Mouse (Mus musculus): ENCODE data around the gene Mob3a.

Gene Mob3a

GRCm38 (mm10) chr10:80701721-80702535, at the start of gene Mob3a, which contains the start of gene Izumo4:
Gene Mob3a, minus strand, starts transcription at chr10:80701977.
Gene Izumo4, plus strand, starts transcription at chr10:80702184.
- DNase-seq: peak; percentile 98

- DNase-seq: peak; percentile 44
Measured at GRCm38 (mm10) chr10:80751188-80751832, 49.5 kb upstream of the Mob3a start.

GRCm38 (mm10) chr10:80748609-80749008, 46.8 kb upstream of the Mob3a start:
- DNase-seq: peak; percentile 68

- DNase-seq: peak; percentile 87
Measured at GRCm38 (mm10) chr10:80747410-80747809, 45.6 kb upstream of the Mob3a start.

GRCm38 (mm10) chr10:80744262-80744661, 42.5 kb upstream of the Mob3a start:
- peak; percentile 30 for DNase-seq

- DNase-seq: peak; percentile 98
Measured at GRCm38 (mm10) chr10:80742180-80742978, 40.6 kb upstream of the Mob3a start, which contains the start of gene Ap3d1. Gene Ap3d1, minus strand, starts transcription at chr10:80742264.

GRCm38 (mm10) chr10:80741634-80742179, 39.9 kb upstream of the Mob3a start:
- no peak for DNase-seq

- DNase-seq: no peak
Measured at GRCm38 (mm10) chr10:80741146-80741545, 39.4 kb upstream of the Mob3a start.

- DNase-seq: no peak
Measured at GRCm38 (mm10) chr10:80738657-80739056, 36.9 kb upstream of the Mob3a start.

GRCm38 (mm10) chr10:80736731-80737130, 35.0 kb upstream of the Mob3a start:
- DNase-seq: no peak

- DNase-seq: no peak
Measured at GRCm38 (mm10) chr10:80732611-80733101, 30.9 kb upstream of the Mob3a start.

GRCm38 (mm10) chr10:80727369-80728127, 25.8 kb upstream of the Mob3a start:
- no peak for DNase-seq

- no peak for DNase-seq
Measured at GRCm38 (mm10) chr10:80717281-80717680, 15.5 kb upstream of the Mob3a start.

- DNase-seq: no peak
Measured at GRCm38 (mm10) chr10:80710834-80711233, 9.1 kb upstream of the Mob3a start.

GRCm38 (mm10) chr10:80705479-80705878, 3.7 kb upstream of the Mob3a start:
- no peak for DNase-seq

- no peak for DNase-seq
Measured at GRCm38 (mm10) chr10:80705033-80705432, 3.3 kb upstream of the Mob3a start.

- DNase-seq: no peak
Measured at GRCm38 (mm10) chr10:80704418-80704817, 2.6 kb upstream of the Mob3a start.

- DNase-seq: no peak
Measured at GRCm38 (mm10) chr10:80703643-80704042, 1.9 kb upstream of the Mob3a start.

- DNase-seq: peak; percentile 91
Measured at GRCm38 (mm10) chr10:80702536-80703390, 986 bp upstream of the Mob3a start.

GRCm38 (mm10) chr10:80700732-80701131, 1.0 kb downstream of the Mob3a start:
- DNase-seq: peak; percentile 59

GRCm38 (mm10) chr10:80700038-80700504, 1.7 kb downstream of the Mob3a start:
- peak; percentile 40 for DNase-seq

Measured in thymus, postnatal 4 days (tissue).